Mouse (Mus musculus) spleen, postnatal 14 days (tissue): ENCODE results near the gene Zc3hav1.

Experiments
- DNase-seq, 2 experiments: peaks; one replicate each; pipeline ENCODE4 v3.0.0; 2021 to 2022; ENCODE audit warnings: low spot score in 2 of 2

Zc3hav1 gene

GRCm38 (mm10) chr6:38297580-38298245 is 56.7 kb downstream of the Zc3hav1 start:
- DNase-seq: no peak

DNA sequence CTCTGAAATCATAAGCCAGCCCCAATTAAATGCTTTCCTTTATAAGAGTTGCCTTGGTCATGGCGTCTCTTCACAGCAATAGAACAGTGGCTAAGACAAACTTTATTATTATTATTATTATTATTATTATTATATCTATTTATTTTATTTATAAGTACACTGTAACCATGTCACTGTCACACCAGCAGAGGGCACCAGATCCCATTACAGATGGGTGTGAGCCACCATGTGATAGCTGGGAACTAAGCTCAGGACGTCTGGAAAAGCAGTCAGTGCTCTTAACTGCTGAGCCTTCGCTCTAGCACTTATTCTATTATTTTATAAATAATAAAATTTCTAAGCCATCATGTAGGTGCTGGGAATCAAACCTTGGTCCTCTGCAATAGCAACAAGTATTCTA is 60.7 kb downstream of the Zc3hav1 start:
- no peak for DNase-seq

- no peak for DNase-seq
Observed at GRCm38 (mm10) chr6:38292871-38293646, 61.3 kb downstream of the Zc3hav1 start.

DNA sequence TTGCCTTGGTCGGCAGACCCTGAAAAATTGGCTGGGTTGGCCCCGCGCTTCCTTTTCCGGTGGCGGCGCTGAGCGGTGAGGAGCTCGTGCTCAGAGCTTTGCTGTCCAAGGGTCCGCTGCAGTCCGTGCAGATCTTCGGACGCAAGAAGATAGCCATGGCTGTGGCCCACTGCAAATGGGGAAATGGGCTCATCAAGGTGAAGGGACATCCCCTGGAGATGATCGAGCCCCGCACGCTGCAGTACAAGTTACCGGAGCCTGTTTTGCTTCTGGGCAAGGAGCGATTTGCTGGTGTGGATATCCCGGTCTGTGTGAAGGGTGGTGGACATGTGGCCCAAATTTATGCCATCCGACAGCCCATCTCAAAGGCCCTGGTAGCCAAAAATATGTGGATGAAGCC is 70.0 kb downstream of the Zc3hav1 start:
- DNase-seq: no peak

- DNase-seq: no peak
Observed at GRCm38 (mm10) chr6:38264466-38264865, 89.9 kb downstream of the Zc3hav1 start.

- DNase-seq: no peak
Observed at GRCm38 (mm10) chr6:38263393-38264159, 90.8 kb downstream of the Zc3hav1 start.

- DNase-seq: no peak
Observed at GRCm38 (mm10) chr6:38261877-38262276, 92.5 kb downstream of the Zc3hav1 start.

DNA sequence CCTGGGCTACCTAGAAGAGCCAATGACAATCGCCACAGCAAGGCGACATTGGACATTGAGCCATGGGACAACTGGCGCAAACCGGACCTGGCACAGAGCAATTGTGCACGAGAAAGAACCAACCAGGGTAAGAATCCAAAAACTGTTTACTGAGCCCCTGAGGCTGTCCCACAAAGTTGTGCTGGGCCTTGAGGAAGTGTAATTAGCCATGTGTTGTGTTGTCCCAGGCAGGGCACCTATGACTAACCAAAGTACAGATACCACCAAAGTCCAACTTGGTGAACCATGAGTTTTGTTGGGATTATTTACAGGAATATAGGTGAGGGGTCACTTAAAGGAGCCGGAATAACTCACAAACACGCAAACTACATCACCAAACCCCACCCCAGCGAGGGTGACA is 96.9 kb downstream of the Zc3hav1 start:
- no peak for DNase-seq

GRCm38 (mm10) chr6:38256793-38257192 is 97.6 kb downstream of the Zc3hav1 start:
- no peak for DNase-seq

DNA sequence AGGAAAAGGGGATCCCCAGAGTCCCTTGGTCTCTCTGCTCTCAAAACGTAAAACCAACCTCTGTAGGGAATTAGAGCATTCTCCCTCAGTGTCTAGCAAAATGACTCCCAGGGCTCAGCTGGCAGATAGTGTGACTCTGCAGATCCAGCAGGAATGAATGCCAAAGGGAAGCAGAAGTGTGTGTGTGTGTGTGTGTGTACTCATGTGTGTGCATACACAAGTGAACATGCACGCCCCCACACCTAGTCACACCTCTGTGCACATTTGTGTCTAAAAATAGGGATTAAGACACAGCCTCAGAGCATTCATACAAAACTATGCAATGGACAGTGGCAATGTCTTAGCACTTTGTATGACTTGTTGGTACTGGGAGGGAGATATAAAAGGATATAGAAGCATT is 98.6 kb downstream of the Zc3hav1 start:
- DNase-seq: no peak
